8 mouse cellular contexts compared by ENCODE assay signal in the genomic region with DNA sequence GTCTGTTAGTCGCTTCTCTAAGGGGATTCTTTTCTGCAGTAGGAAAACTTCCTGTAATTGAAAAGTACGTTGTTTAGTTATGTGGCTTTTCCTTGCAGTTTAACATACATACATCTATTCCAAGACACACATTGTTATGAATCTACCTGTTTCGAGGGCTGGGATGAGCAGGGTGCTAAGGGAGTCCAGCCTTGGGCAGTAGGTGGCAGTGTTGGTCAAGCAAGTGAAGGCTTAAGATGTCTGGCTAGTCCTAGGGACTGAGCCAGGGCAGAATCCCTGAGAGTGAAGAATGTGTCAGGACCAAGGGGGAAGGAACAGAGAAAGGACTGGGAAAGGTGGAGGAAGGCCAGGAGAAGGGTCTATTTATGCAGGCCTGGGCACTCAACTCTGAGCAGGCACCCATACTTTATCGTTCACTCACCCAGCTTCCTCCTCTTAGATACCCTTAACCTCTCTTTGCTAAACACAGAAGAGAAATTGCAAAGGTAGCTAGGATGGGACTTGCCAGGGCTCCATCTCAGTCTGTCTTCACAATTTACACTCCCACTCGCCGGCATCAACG. TPM values are rescaled to one million over a fixed set of nuclear protein-coding genes. Genes with fewer than 3 reads are reported as not detected.
DNase-seq lines count a peak whose midpoint lies in the region; ATAC-seq lines count a peak whose summit lies in the region.

No protein-coding gene starts in this region.

- no peaks in the 10 kb centered on the region for H3K36me3 ChIP-seq in intestine, embryonic 15.5 days
- no peaks in the 10 kb centered on the region for H3K36me3 ChIP-seq in midbrain, embryonic 11.5 days (ENCODE audit: control insufficient read depth, insufficient read depth, low read length)

- H3K9ac ChIP-seq in intestine, embryonic 15.5 days = no peak overlapping the region
- H3K9ac ChIP-seq in midbrain, embryonic 11.5 days (ENCODE audit: low read length) = no peak overlapping the region

- no peaks in the 10 kb centered on the region for H3K4me1 ChIP-seq in intestine, embryonic 15.5 days (replicated peaks)
- H3K4me1 ChIP-seq in midbrain, embryonic 11.5 days (ENCODE audit: control insufficient read depth, insufficient read depth, low read length) = no peaks in the 10 kb centered on the region

- 39% methylated on average over 7 of the region's 7 CpGs for WGBS in intestine, embryonic 15.5 days
- WGBS in midbrain, embryonic 11.5 days = 65% methylated on average over 7 of the region's 7 CpGs

- no peak overlapping the region for H3K4me3 ChIP-seq in intestine, embryonic 15.5 days (replicated peaks)
- H3K4me3 ChIP-seq in midbrain, embryonic 11.5 days (ENCODE audit: low read depth, low read length) = no peak overlapping the region

- ATAC-seq in CD4-positive, CD25-positive, alpha-beta regulatory T cell, adult 4 months = no peak
- ATAC-seq in intestine, embryonic 15.5 days = peak; percentile 77; the same call in 1 of the 2 replicates
- peak; percentile 66; the same call in 1 of the 2 replicates for ATAC-seq in midbrain, embryonic 11.5 days (ENCODE audit: low FRiP score)

- H3K27me3 ChIP-seq in intestine, embryonic 15.5 days (replicated peaks) = no peaks in the 10 kb centered on the region
- H3K27me3 ChIP-seq in midbrain, embryonic 11.5 days (ENCODE audit: control insufficient read depth, insufficient read depth, low read length) = no peaks in the 10 kb centered on the region

- no peaks in the 10 kb centered on the region for H3K9me3 ChIP-seq in intestine, embryonic 15.5 days
- no peaks in the 10 kb centered on the region for H3K9me3 ChIP-seq in midbrain, embryonic 11.5 days (ENCODE audit: control insufficient read depth, low read length)

- H3K4me2 ChIP-seq in intestine, embryonic 15.5 days (replicated peaks) = no peak overlapping the region
- H3K4me2 ChIP-seq in midbrain, embryonic 11.5 days = no peak overlapping the region

- intact Hi-C loops in left cerebral cortex, postnatal 10 days (cut with DNase I) = no loop called here

- peak; percentile 27 for DNase-seq in CD4-positive, CD25-positive, alpha-beta regulatory T cell, adult 2 months (ENCODE audit: low read depth, low spot score)
- peak; percentile 74 to 76 for DNase-seq in cerebellum, adult 18-20 months
- DNase-seq in frontal cortex, adult 2 months (ENCODE audit: extremely low spot score in 1 of 2, low spot score in 1 of 2) = peak; percentile 46 to 84
- DNase-seq in left cerebral cortex, postnatal 10 days (ENCODE audit: extremely low spot score in 1 of 2, low spot score in 2 of 2) = peak; percentile 25 to 70
- peak; percentile 89 for DNase-seq in midbrain, embryonic 11.5 days (ENCODE audit: low spot score, missing footprints)
- peak; percentile 26 for DNase-seq in telencephalon, adult 2 months (ENCODE audit: low read depth, low spot score)

- H3K27ac ChIP-seq in intestine, embryonic 15.5 days = no peak overlapping the region
- no peak overlapping the region for H3K27ac ChIP-seq in midbrain, embryonic 11.5 days (ENCODE audit: low read depth, low read length)

RNA-seq across cellular contexts. Expression of a gene that starts 23.2 kb away (rescaled TPM):
- polyA plus RNA-seq in CD4-positive, CD25-positive, alpha-beta regulatory T cell, adult 4 months (2017; shearing (Covaris generic)) = 1 to 10 TPM; 9.1 to 9.4 TPM
- 33.6 and 38.6 TPM in 2 replicates for polyA plus RNA-seq in frontal cortex, adult 2 months (2012; rRNA removed)
- polyA plus RNA-seq in intestine, embryonic 15.5 days (2015; fragmentation: Nextera tagmentation; extraction: Ambion mirVana) = 76.2 and 77.3 TPM in 2 replicates
- 10 to 100 TPM; 51.6 to 53.0 TPM for total RNA-seq in left cerebral cortex, postnatal 10 days (2021)
- polyA plus RNA-seq in midbrain, embryonic 11.5 days (2014; fragmentation: Nextera tagmentation; extraction: Ambion mirVana) = 80.7 and 82.6 TPM in 2 replicates

RNA-seq across cellular contexts. Expression of a gene that starts 29.0 kb away (rescaled TPM):
- polyA plus RNA-seq in CD4-positive, CD25-positive, alpha-beta regulatory T cell, adult 4 months (2017; shearing (Covaris generic)) = not detected
- polyA plus RNA-seq in frontal cortex, adult 2 months (2012; rRNA removed) = 6.3 and 7.1 TPM in 2 replicates
- polyA plus RNA-seq in intestine, embryonic 15.5 days (2015; fragmentation: Nextera tagmentation; extraction: Ambion mirVana) = 0.83 and 1.1 TPM in 2 replicates
- 1 to 10 TPM; 3.6 to 4.2 TPM for total RNA-seq in left cerebral cortex, postnatal 10 days (2021)
- 1.6 TPM in 2 replicates for polyA plus RNA-seq in midbrain, embryonic 11.5 days (2014; fragmentation: Nextera tagmentation; extraction: Ambion mirVana)

Comparison
In these comparisons a context has a peak if more than half of its experiments do, and no peak if none do; other contexts are left out.
1. DNase-seq: peak in every context shown above with its lines; median percentile 89 in midbrain, embryonic 11.5 days; 75 in cerebellum, adult 18-20 months; 65 in frontal cortex, adult 2 months; 48 in left cerebral cortex, postnatal 10 days; 27 in CD4-positive, CD25-positive, alpha-beta regulatory T cell, adult 2 months; 26 in telencephalon, adult 2 months.